Mouse (Mus musculus): ENCODE results near the gene Ncapd2.

Ncapd2 gene

DNA sequence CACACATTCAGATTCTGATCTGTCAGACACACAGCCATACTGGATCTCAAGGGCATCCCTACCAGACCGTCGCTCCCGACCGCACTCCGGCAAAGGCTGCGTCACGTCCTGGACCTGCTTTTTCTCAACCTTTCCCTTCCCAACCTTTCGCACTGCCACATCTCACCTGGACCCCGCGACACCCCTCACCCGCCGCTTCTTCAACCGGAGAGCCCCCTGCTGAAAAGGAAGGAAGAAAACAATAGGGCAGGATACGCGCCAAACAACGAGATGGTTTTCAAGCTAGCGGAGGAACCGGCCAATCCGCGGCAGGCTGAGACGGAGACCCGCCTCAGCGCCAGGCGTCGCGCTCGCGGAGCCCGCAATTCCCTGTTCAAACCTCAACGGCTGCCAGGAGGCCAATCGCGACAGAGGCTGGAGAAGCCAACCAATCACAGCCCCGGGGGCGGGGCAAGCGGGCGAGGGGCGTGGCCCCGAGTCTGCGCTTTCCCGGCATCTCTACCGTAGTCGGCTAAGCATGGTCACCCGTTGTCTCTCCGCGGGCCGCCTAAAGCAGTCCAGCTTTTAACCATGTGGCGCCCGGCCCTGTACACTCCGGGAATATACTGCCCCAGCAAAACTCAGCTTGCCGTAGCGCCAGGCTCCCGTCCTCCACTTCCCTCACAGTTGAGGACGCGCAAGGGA lies at the start of gene Ncapd2, which contains the start of gene Mrpl51:
Ncapd2 (minus strand) TSS at position 370 of the 684 bp plus-strand sequence.
Mrpl51 (plus strand) TSS at position 470 of the 684 bp plus-strand sequence.
- peak; percentile 99 for DNase-seq (ENCODE audit: low read depth, low spot score)

DNA sequence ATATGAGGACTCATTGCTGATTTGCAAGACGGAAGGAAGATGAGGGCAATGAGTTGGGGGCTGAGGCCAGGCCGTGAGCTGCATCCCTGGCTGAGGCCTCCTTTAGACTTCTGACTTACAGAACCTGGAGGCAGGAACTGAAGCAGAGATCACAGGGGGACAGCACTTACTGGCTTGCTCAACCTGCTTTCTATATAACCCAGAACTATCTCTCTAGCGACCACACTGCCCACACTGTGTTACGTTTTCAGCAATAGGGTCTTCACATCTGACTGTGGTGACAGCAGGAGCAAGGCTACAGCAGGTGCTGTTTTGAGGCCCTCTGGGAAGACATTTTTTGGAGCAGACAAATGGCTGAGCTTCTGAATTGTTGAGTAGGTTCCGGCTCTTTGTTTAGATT lies 49.1 kb upstream of the Ncapd2 start:
- no peak for DNase-seq (ENCODE audit: low read depth, low spot score)

DNA sequence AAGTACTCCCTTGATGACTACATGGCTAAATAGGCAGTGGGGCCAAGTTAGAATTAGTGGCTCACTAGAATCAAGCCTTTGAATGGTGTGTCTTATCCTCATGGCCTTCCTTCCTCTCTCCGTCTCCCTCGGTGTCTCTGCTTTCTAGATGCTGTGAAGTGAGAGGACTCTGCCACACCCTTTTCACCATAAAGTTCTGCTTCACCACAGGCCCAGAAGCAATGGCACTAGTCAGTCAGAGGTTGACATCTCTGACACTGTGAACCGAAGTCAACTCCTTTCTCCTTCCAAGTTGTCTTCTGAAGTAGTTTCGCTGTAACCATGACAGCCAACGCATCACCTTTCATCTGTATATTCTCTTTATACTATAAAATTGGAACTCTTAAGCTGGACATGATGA lies 48.0 kb upstream of the Ncapd2 start:
- DNase-seq (ENCODE audit: low read depth, low spot score) = no peak

DNA sequence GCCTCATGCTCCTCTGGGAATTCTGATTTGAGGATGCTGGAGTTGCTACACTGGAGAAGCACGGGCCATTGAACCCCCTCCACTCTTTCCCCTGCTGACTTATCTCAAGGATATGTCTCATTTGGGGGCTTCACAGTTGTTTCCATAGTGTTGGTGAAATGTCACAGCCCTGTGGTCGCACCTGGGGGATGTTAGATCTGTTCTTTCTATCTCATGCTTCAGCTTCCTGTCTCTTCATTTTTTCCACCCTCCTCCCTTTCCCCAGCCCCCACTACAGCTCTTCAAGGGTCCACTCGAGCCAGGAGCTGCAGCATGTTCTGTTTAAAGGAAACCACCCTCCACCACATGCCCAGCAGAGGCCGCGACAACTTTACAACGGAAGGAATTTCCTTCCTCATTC lies 46.9 kb upstream of the Ncapd2 start:
- DNase-seq (ENCODE audit: low read depth, low spot score) = no peak

DNA sequence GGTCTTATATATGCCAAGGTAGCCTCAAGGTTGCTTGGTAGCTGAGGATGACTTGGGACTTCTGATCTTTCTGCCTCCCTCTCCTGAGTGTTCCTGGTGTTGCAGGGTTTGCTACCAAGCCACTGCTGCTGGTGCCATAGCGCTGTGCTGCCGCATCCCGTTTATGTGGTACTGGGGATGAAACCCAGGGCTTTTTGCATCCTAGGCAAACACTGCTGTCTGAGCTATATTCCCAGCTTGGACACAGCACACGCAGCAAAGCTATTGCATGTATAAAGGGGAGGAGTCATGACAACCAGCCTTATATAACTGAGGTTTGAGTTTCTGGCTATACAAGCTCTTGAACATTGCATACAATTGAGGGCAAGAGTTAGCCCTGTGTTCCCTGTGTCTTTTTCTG lies 45.9 kb upstream of the Ncapd2 start:
- no peak for DNase-seq (ENCODE audit: low read depth, low spot score)

DNA sequence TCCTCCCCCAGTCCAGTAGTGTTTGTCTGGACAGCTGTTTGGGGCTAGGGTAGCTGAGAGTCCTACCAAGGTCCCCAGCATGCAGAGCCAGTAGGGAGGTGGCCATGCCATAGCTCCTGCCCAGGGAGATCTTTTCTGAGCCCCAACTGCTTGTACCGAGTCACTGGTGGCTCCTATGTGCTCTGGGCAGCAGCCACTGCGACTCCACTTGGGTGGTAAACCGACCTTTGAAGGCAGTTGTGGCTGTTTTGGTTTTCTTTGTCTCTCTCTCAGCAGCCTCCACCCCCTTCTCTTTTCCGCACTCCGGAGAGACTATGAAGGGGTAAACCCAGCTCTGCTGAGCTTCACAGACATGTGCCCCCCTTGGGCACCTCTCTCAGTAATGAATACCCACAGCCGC lies 45.3 kb upstream of the Ncapd2 start, which contains the start of gene Cd27:
Cd27 (minus strand) TSS at position 229 of the 400 bp plus-strand sequence.
- no peak for DNase-seq (ENCODE audit: low read depth, low spot score)

DNA sequence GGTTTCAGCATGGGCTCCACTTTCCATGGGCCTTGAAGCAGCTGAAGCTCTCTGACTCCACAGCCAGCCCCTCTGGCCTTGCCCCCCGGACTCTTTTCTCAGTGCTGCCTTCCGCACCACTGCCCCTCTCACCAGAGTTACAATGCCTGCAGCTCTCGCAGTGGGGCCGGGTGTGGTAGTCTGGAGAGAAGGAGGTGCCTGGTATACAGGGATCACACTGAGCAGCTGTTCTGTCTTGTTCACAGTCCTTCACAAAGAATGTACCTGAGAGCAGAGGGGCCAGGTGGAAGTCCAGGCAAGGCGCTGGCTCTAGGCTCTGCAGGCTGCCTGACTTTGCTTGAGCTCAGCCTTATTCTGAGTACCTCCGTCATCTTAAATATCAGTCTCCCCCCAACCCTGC lies 44.8 kb upstream of the Ncapd2 start:
- DNase-seq (ENCODE audit: low read depth, low spot score) = no peak

DNA sequence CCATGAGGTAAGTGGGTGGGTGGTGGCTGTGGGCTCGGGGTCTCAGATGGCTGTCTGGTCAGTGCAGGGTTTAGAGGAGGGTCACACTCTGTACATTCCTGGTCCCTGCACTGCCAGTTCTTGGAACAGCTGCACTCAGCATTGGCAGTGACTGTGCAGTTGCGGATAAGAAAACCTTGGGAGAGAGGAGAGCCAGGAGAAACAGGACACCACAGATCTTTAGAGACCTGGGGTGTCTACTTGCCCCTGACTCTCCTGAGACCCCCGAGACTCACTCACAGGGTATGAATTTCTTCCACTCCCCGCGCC lies 43.0 kb upstream of the Ncapd2 start:
- no peak for DNase-seq (ENCODE audit: low read depth, low spot score)

DNA sequence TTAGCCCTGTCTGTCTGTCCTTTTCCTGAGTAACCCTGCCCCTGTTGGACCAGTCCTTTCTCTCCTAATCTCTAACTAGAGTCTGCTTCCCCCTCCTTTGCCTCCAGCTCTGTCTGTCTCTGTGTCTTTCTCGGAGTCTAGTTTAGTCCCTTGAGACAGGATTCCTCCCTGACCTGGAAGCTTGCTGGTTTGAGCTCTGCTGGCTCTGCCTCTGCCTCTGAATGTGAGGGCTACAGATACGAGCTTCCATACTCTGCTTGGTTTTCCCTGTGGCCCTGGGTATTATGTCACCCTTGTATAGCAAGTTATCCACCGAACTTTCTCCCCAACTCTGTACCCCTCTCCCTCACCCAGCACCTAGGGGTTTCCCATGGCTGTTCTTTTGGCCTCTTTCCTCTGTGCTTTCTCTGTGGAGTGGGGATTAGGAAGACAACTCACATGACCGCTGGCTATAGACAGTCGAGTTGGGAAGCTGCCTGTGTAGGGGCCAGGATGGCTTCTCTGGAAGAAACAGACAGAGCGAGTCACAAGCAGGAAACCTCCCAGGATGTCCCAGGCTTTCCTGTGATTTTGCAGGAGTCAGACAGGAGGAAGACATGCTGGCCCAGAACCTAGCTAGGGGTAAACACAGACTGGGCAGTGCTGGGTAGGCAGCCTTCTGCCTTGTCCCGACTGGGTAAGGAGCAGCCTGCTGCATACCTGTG lies 42.5 kb upstream of the Ncapd2 start:
- no peak for DNase-seq (ENCODE audit: low read depth, low spot score)

DNA sequence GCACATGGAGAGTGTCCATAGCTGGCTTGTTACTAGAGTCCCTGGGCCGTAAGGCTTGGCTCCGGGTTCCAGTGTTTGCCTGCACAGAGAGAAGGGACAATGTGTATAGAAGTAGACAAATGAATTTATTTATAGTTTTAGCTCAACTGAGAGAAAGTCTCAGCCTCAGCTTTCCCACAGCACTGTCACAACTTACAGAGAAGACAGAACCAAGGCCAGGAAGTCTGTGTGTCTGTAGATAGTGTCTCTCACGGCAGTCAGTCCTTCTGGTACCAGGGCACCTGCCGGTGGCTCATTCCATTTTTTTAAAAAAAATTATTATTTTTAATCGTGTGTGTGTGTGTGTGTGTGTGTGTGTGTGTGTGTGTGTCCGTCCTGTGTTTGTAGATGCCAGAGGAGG lies 41.0 kb upstream of the Ncapd2 start:
- no peak for DNase-seq (ENCODE audit: low read depth, low spot score)

DNA sequence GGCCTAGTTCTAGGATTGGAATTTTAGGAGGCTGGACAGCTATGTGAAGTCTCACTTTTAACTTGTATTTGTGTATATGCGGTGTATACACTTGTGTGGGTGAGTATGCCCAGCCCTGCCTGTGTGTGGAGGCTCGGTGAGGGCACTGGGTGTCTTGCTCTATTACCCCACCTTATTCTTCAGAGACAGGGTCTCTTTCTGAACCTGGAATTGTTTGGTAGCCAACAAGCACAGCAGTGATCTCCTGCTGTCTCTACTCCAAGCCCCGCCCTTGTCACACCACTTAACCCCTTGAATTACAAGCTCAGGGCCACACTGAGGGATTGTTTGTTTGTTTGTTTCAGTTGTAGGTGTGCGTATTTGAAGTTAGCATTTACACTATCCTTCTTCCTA lies 40.5 kb upstream of the Ncapd2 start:
- DNase-seq (ENCODE audit: low read depth, low spot score) = no peak

DNA sequence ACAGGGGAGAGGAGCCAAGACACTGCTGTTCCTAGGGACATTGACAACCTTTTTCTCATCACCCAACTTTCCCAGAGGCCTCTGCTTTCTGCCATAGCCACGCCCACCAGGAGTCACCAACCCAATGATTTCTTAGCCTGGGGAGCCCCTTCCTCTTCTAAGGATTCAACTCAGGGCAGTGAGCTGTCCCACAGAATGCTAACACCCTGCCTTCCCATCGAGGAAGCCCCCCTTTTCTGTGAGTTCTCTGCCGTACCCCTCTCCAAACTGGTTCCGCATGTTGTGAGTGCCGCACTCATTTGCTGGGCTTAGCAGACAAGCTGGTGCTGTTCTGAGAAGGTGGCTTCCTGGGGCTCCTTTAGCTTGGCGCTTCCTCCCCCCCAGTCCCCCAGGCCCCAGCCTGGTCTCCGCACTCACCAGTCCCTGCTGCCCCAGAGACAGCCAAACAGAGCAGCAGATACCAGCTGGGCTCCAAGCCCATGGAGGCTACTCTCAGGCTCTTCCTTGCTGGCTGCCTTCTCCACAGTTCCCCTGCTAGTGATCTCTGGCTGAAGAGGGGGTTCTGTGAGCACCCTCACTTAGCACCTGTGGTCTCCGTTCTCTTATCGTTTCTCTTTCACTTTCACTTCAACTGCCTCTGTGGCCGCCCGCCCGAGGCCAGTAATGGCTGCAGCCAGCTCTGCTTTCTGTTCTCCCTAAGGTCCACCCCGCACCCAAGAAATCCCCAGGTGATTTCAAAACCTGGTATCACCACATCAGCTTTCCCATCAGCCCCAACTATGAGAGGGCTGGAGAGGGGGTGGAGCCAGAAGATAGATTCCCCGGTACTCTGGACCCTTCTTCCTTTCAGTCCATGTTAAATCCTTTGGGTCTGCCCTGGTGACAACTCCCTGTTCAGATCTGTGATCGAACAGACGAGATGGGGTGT lies 39.9 kb upstream of the Ncapd2 start, which contains the start of gene Tapbpl:
Tapbpl (minus strand) TSS at position 744 of the 928 bp plus-strand sequence.
- DNase-seq (ENCODE audit: low read depth, low spot score) = peak; percentile 90

DNA sequence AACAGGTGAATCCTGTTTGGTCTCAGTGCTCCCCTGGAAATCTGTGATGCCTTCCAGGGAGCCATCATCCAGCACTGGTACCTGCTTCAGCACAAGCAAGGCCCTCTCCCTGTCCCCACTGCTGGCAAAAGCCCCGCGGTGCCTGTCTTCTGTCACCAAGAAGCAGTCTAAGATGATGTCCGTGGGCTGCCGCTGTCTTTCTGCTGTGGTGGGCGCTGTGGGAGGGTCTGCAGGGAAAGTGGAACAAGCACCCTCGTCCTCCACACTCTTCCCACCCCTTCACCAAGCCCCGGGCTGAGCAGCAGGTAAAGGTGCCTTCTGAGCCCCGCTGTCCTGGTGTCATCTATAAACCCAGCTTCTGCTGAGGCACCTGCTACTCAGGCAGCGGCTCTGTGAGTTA lies 39.1 kb upstream of the Ncapd2 start:
- DNase-seq (ENCODE audit: low read depth, low spot score) = no peak

DNA sequence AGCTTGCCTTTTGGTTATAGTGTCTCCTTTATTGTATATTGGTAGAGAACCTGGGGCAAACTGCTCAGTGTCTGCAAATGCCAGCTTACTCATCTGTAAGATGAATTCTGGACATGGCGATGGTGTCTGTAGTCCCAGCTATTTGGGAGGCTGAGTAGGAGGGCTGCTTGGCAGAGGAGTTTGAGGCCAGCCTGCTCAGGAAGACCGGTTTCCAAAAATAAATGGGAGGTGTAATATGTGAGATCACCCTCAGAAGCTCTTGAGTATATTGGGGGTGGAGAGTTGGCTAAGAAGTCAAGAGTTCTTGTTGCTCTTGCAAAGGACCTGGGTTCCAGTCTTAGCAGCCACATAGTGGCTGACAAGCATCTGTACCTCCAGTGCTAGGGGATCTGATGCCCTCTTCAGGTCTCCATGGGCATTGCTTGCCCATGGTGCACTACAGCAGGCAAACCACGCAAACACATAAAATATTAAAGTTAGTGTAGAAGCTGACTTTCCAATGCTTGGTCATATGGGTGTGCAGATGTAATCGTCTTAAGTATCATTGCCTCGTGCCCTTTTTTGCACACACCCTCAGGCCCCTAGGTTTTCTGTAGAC lies 34.1 kb upstream of the Ncapd2 start:
- peak; percentile 67 for DNase-seq (ENCODE audit: low read depth, low spot score)

DNA sequence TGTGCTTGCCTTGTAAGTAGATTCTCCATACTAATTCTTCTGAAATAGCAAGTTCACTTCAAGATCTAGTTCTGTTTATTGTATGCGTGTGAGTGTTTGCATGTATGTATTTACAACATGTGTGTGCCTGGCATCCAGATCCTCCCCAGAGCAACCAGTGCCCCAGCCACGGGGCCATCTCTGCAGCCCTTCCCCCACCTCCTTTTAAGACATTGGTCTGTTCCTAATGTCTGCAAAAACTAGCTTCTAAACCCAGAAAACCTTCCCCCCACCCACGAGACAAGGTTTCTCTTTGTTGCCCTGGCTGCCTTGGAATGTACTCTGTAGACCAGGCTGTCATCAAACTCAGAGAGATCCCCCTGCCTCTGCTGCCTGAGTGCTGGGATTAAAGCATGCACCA lies 31.1 kb upstream of the Ncapd2 start:
- no peak for DNase-seq (ENCODE audit: low read depth, low spot score)

DNA sequence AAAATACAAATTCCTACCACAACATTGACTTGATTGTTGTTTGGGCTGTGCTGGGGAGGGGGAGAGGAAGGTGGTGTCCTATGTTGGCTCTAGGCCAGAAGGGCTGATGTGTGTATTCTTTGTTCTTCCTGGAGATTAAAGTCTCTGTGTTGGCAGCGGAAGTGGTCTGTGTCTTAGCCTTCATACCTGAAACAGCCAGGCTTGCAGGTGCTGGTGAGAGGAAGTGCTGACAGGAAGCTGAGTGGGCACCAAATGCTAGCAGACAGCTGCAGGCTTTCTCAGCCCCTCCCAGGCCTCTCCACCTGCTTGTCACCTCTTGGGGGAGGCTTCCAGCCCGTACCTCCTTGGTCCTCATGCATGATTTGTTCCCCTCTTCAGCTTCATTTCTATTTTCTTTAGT lies 30.6 kb upstream of the Ncapd2 start:
- DNase-seq (ENCODE audit: low read depth, low spot score) = peak; percentile 93

DNA sequence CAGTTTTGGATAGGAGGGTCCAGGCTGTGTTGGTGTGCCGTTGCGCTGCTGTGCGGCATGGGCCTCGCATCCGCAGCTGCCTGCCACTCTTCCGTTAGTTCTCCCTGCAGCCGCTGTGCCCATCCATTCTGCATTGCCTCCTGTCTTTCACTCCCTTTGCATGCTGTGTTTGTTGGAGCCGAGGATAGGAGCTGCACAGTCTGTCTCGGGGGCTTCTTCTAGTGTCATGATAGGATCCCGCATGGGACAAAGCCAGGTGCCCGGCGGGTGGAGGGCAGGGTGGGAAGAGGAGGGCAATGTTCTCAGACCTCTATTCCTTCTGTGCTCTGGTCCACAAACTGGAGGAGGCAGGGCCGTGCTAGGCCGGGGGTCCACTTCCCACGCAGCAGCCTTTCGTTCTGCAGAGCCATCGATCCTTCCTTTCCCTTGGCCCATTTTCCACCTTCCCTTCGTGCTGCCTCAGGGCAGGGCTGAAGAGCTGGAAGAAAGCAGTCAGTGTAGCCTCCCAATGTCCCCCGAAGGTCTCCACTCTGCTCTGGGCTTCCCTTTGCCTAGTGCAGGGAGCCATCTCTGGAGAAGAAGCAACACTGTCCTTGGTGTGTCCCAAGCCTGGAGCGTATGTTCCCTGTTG lies 29.7 kb upstream of the Ncapd2 start:
- no peak for DNase-seq (ENCODE audit: low read depth, low spot score)

DNA sequence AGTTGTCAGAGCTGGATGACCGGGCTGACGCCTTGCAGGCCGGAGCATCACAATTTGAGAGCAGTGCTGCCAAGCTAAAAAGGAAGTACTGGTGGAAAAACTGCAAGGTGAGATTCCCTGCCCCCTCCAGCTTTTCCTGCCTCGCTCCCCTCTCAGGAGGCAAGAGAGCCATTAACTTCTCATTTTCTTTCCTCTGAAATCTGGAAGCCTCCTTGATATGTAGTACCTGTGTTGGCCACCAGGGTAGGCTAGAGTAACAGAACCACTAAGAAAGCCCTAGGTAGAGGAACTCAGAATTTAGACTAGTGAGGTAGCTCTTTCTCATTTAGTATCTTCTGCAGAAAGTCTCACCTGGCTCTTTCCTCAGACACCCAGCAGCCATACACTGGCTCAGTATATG lies 27.5 kb upstream of the Ncapd2 start:
- DNase-seq (ENCODE audit: low read depth, low spot score) = peak; percentile 82

DNA sequence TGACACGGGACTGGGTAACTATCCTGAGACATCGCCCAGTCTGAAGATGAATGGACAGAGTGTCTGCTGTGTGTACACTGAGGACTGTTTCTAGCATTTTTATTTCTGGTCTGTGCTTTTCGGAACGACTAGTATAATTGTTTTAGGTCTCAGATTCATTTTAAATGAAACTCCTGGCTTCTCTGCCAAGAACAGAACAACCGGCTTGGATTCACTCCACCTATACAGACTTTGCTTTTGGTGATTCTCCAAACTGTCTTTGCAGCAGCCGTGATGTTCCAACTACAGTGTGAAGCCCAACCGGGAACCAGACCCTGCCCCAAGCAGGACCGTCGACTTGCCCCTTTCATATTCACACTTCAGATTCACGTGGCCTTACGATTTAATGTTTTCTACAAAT lies 26.4 kb upstream of the Ncapd2 start:
- no peak for DNase-seq (ENCODE audit: low read depth, low spot score)

DNA sequence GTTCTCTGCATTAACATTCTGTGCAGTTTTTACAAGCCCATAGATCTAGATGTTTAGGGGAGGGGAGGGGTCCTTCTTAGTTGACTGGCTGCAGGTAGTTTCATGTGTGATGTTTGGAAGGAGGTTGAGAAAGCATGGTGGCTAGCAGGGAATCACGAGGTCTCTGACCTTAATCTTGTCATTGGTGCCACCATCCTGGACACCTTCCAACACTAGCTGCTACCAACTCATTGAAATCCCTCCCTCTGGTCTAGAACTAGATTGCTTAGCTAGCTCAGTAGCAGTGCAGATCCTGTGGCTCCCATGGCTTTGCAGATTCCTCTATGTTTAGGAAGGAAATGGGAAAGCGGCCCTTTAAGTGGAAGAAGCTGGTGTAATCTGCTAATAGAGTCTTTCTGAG lies 25.4 kb upstream of the Ncapd2 start:
- no peak for DNase-seq (ENCODE audit: low read depth, low spot score)

DNA sequence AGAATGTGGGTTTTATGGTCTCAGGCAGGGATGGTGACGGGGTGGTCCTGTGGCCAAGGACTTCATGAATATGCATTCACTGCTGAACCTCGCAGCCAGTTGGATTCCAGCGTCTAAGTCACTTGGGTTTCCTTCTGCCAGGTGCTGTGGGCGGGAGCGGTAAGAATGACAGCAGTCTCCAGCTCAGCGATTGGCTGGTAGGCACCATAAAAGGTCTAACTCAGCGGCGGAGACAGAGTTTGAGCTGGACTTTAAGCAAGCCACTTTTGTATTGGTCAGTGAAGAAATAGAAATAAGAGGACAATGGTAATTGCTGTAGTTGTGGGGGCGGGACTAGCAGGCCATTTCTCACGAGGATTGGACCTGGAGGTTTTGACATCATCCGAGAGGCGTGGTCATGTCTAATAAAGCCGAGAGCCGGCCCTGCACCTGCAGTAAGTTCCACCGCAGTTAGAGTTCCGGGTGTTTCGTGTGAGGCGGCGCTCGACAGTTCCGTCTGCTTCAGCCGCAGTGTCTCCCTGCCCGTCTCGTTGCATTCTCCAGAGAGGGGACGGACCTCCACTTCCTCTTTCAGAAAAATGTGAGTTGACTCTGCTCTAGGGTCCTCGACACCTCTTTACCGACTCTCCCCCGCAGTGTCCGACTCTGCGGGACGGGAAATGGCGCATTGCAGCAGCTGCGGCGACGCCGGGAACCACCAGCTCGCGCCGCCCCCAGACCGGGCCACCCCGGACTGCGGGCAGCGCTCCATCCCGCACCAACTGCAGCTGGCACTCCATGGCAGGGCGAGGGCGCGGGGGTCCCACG lies 23.9 kb upstream of the Ncapd2 start, which contains the start of gene Vamp1:
Vamp1 (plus strand) TSS at position 404 of the 807 bp plus-strand sequence.
- peak; percentile 99 for DNase-seq (ENCODE audit: low read depth, low spot score)

Measured in A20 (cell line).